ENCODE assay signal across 11 mouse cellular contexts in the genomic region with DNA sequence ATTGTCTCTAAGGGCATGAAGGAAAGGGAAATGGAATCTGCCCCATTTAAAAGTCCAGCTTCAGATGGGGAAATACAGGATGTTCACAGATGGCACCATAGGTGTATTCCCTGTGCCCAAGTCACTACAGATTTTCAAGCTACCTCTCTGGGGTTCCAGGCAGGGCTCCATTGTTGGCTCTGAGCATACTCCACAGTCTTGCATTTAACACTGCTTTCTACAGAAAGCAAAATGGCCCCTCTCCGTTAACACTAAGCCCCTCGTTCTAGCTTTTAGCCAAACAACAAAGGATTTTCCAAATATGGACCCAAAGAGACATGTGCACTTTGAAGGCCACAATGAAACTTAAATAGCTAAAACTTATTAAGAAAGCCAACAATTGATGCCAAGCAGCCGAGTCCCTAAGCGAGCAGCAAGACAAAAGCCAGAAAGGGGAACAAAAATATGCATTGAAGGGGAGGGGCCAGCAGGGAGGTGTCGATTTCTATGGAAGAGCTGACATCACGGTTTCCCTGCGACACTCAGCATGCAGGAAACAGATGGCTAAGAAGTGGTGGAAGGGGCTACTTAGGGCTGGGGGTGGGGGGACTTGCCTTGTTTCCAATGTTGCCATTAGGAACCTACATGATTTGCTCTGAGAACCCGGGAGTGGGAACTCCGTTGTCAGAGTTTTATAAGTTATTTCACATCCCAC. TPM values are rescaled to one million over a fixed set of nuclear protein-coding genes. Genes with fewer than 3 reads are reported as not detected.
DNase-seq lines count a peak whose midpoint lies in the region; ATAC-seq lines count a peak whose summit lies in the region.
"Had no signal": no experiment of that assay in that cellular context is flagged by ENCODE, and none has a peak within 500 bp of the region (broad histone marks: within the 10 kb centered on the region; RNA-seq: fewer than 3 reads in every experiment).

No protein-coding gene starts in this region.

- H3K9me3 ChIP-seq in heart, embryonic 10.5 days: no peaks in the 10 kb centered on the region
- no peaks in the 10 kb centered on the region for H3K9me3 ChIP-seq in forebrain, embryonic 13.5 days (replicated peaks)
- no peaks in the 10 kb centered on the region for H3K9me3 ChIP-seq in limb, embryonic 15.5 days

- ATAC-seq in forebrain, embryonic 13.5 days: peak; percentile 87
- 0 out of 2 replicates have a peak, but pooled peaks have one; percentile 57 for ATAC-seq in limb, embryonic 15.5 days (ENCODE audit: insufficient number of reproducible peaks, low FRiP score, low TSS enrichment, low read depth)
- ATAC-seq in erythroblast, adult 5-6 weeks (replicated peaks; ENCODE audit: low FRiP score, poor library complexity, severe bottlenecking): no peak
- ATAC-seq: activated CD4-positive, CD25-positive, alpha-beta regulatory T cell, adult 4 months had no signal

- peak overlapping the region; percentile 38 for H3K4me2 ChIP-seq in forebrain, embryonic 13.5 days
- peak overlapping the region; percentile 8; the same call in 1 of the 2 replicates for H3K4me2 ChIP-seq in limb, embryonic 15.5 days

- 36% methylated on average over 9 of the region's 9 CpGs for WGBS in heart, embryonic 10.5 days
- 13% methylated on average over 9 of the region's 9 CpGs for WGBS in forebrain, embryonic 13.5 days
- 30% methylated on average over 9 of the region's 9 CpGs for WGBS in limb, embryonic 15.5 days

- intact Hi-C loops in heart, postnatal 36 days (cut with DNase I): no loop called here

- H3K9ac ChIP-seq in forebrain, embryonic 13.5 days: peak overlapping the region; percentile 26; the same call in 1 of the 2 replicates
- no peak overlapping the region for H3K9ac ChIP-seq in limb, embryonic 15.5 days
- H3K9ac ChIP-seq: liver, embryonic 14.5 days had no signal

- peaks cover 70% of the 10 kb centered on the region for H3K4me1 ChIP-seq in heart, embryonic 10.5 days
- H3K4me1 ChIP-seq in forebrain, embryonic 13.5 days: peaks cover 12% of the 10 kb centered on the region
- peaks cover 42% of the 10 kb centered on the region for H3K4me1 ChIP-seq in limb, embryonic 15.5 days

- H3K27me3 ChIP-seq in heart, embryonic 10.5 days (ENCODE audit: insufficient read depth, poor library complexity, severe bottlenecking): no peaks in the 10 kb centered on the region
- H3K27me3 ChIP-seq in forebrain, embryonic 13.5 days: no peaks in the 10 kb centered on the region
- H3K27me3 ChIP-seq in limb, embryonic 15.5 days: no peaks in the 10 kb centered on the region

- peak overlapping the region; percentile 75 for H3K27ac ChIP-seq in heart, embryonic 10.5 days
- H3K27ac ChIP-seq in forebrain, embryonic 13.5 days: peak overlapping the region; percentile 32; the same call in 1 of the 2 replicates
- peak overlapping the region; percentile 79 for H3K27ac ChIP-seq in limb, embryonic 15.5 days
- H3K27ac ChIP-seq: liver, embryonic 14.5 days had no signal

- DNase-seq in heart, embryonic 10.5 days (ENCODE audit: low spot score): peak; percentile 83
- no peak for DNase-seq in heart, postnatal 36 days
- DNase-seq in 416B (ENCODE audit: low read depth): peak; percentile 24
- DNase-seq in right cerebral cortex, adult 2 months (ENCODE audit: low spot score in 2 of 2): no peak
- no peak for DNase-seq in spleen, postnatal 36 days (ENCODE audit: low spot score in 2 of 2)

- H3K4me3 ChIP-seq in heart, embryonic 10.5 days: peak overlapping the region; percentile 29
- H3K4me3 ChIP-seq in forebrain, embryonic 13.5 days: no peak overlapping the region
- H3K4me3 ChIP-seq in limb, embryonic 15.5 days: no peak overlapping the region
- H3K4me3 ChIP-seq: erythroblast, embryonic 14.5 days had no signal

- peaks cover 14% of the 10 kb centered on the region for H3K36me3 ChIP-seq in heart, embryonic 10.5 days
- H3K36me3 ChIP-seq in forebrain, embryonic 13.5 days (ENCODE audit: poor library complexity, severe bottlenecking): no peaks in the 10 kb centered on the region
- no peaks in the 10 kb centered on the region for H3K36me3 ChIP-seq in limb, embryonic 15.5 days

RNA-seq across cellular contexts. Expression of a gene that starts 11.4 kb away (rescaled TPM):
- polyA plus RNA-seq in heart, embryonic 10.5 days (2016; fragmentation: Nextera tagmentation; extraction: Ambion mirVana): 27.7 and 37.4 TPM in 2 replicates
- 10 to 100 TPM; 37.4 to 43.5 TPM for total RNA-seq in heart, postnatal 36 days (2021)
- 3.1 and 3.6 TPM in 2 replicates for polyA plus RNA-seq in forebrain, embryonic 13.5 days (2015; fragmentation: Nextera tagmentation; extraction: Ambion mirVana)
- 14.5 and 16.2 TPM in 2 replicates for polyA plus RNA-seq in limb, embryonic 15.5 days (2015; fragmentation: Nextera tagmentation; extraction: Ambion mirVana)
- total RNA-seq in erythroblast, adult 5-6 weeks (2015; ENCODE audit: low replicate concordance): 2.7 TPM in 2 replicates
- total RNA-seq in erythroblast, adult 5-6 weeks (2017; ENCODE audit: low replicate concordance): 2.0 and 2.3 TPM in 2 replicates

RNA-seq across cellular contexts. Expression of a gene that starts 40.4 kb away (rescaled TPM):
- 28.5 and 34.6 TPM in 2 replicates for polyA plus RNA-seq in heart, embryonic 10.5 days (2016; fragmentation: Nextera tagmentation; extraction: Ambion mirVana)
- total RNA-seq in heart, postnatal 36 days (2021): 10 to 100 TPM; 10.1 to 11.9 TPM
- 17.9 and 22.8 TPM in 2 replicates for polyA plus RNA-seq in forebrain, embryonic 13.5 days (2015; fragmentation: Nextera tagmentation; extraction: Ambion mirVana)
- 26.4 and 26.5 TPM in 2 replicates for polyA plus RNA-seq in limb, embryonic 15.5 days (2015; fragmentation: Nextera tagmentation; extraction: Ambion mirVana)
- total RNA-seq in erythroblast, adult 5-6 weeks (2015; ENCODE audit: low replicate concordance): 7.7 and 19.4 TPM in 2 replicates
- total RNA-seq in erythroblast, adult 5-6 weeks (2017; ENCODE audit: low replicate concordance): 4.4 and 7.4 TPM in 2 replicates
- polyA plus RNA-seq: erythroblast, embryonic 14.5 days had no signal

Comparison
In these comparisons a context has a peak if more than half of its experiments do, and no peak if none do; other contexts are left out.
1. DNase-seq: peak in heart, embryonic 10.5 days (single experiment) and 416B (single experiment); none in heart, postnatal 36 days (0 of 2), right cerebral cortex, adult 2 months (0 of 2) and spleen, postnatal 36 days (0 of 2).
2. Peak in every context shown above with its lines, with median percentiles within 50 percentile points of each other: H3K27ac ChIP-seq.